Mouse (Mus musculus): ENCODE measurements around the gene Mycs.

Gene Mycs

DNA sequence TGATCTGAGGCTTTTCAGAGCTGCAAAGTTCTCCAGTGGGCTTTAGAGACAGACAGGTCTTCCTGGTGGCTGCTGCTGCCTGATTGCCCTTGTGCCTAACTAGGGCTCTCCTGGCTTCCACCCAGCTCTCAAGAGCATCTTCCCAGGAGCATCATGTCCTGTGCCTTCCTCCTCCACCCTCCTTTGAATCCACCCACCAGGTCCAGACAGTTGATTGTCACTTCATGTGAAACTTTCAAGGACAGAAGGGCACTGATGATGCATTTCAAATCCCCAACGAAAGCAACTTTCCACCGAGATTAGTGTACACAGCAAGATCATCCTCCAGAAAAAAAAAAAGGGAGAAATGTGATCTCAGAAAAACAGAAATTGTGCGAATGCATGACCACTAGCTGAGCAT is at the start of gene Mycs:
TSS of gene Mycs (minus strand) at position 101 of the 400 bp plus-strand sequence.
- DNase-seq (ENCODE audit: low spot score) = no peak

DNA sequence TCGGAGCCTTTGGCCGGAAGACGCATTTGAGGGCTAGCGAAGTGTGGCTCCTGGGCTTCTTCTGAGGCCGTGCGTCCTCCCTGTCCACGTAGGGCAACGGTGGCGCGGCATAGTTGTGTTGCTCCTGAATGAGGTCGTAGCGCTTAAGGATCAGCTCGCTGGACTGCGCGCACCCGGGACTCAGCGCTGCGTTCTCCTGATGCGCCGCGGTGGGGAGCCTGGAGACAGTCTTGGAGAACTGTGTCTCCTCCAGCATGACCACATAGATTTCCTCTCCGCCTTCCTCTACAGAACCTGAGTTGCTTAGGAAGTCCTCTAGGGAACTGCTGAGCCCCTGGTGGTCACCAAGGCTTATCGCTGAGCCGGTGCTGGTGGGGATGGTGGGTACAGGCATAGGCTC is 1.0 kb downstream of the Mycs start:
- no peak for DNase-seq (ENCODE audit: low spot score)
